Mouse (Mus musculus) megakaryocyte, embryonic 14.5 days (primary cell): Measurements from ENCODE around the gene Gm43738.

Experiments
- FLI1 ChIP-seq: IDR thresholded peaks from 2 replicates; pipeline ENCODE4 v1.6.1; 2012; ENCODE audit warnings: low read length, inconsistent platforms, mixed read lengths
- GATA1 ChIP-seq: IDR thresholded peaks from 3 replicates; pipeline ENCODE4 v1.6.1; 2012; ENCODE audit warnings: mixed read lengths, low read length, inconsistent platforms, borderline replicate concordance

DNA sequence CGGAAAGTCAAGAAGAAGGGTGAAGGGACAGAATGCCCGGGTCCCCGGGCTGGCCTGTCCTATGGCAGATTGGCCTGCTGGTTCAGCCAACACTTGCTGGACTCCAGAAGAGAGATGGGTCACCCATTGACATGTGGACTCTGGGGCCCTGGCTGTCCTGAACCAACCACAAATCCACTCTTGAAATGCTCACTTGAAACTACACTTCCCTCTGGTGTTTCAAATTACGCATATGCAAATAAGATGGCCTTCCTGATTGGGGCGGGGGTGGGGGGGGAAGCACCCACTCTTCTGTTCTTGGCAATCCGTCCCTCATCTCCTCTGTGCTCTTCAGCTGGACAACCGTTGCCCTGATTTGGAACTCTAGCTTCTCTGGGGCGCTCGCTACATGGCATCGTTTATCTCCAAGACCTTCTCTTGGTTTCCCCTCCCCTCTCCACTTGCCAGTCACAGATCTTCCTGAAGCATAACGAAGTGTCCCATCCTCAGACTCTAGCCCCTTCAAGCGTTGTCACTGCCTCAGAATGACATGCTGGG lies 16.2 kb downstream of the Gm43738 start:
- no peak for TF ChIP-seq GATA1
- no peak for TF ChIP-seq FLI1
